Mouse (Mus musculus) heart, adult 2 months (tissue): ENCODE data around the gene 1700001P01Rik. TPM values are rescaled to one million over a fixed set of nuclear protein-coding genes. Genes with fewer than 3 reads are reported as not detected.

Experiments
- DNase-seq, 2 experiments: peaks; one replicate each; pipeline ENCODE4 v3.0.0; 2021
- H3K27ac ChIP-seq: fragments of 200-600 bp; 2 replicates; pipeline ENCODE4 v1.8.1; 2022
- H3K27me3 ChIP-seq: fragments of 200-500 bp; 2 replicates; pipeline ENCODE4 v1.6.1; 2012; ENCODE audit warnings: mild to moderate bottlenecking, low read length, inconsistent platforms, mixed read lengths; ENCODE audit not compliant: control insufficient read depth, insufficient read depth
- H3K36me3 ChIP-seq: fragments of 200-500 bp; 2 replicates; pipeline ENCODE4 v1.6.1; 2012; ENCODE audit warnings: low read length, inconsistent platforms; ENCODE audit not compliant: control insufficient read depth, insufficient read depth
- H3K4me1 ChIP-seq: fragments of 200-500 bp; 2 replicates; pipeline ENCODE4 v1.6.1; 2011; ENCODE audit warnings: low read length; ENCODE audit not compliant: control insufficient read depth, insufficient read depth
- H3K4me3 ChIP-seq: fragments of 200-600 bp; 2 replicates; pipeline ENCODE4 v1.8.1; 2022
- H3K79me2 ChIP-seq: fragments of 200-500 bp; replicated peaks from 2 replicates; pipeline ENCODE4 v1.6.1; 2012; ENCODE audit warnings: mild to moderate bottlenecking, inconsistent platforms, low read length, moderate library complexity, mixed read lengths; ENCODE audit not compliant: control insufficient read depth, insufficient read depth
- H3K9ac ChIP-seq: fragments of 200-500 bp; 2 replicates; pipeline ENCODE4 v1.6.1; 2012; ENCODE audit warnings: low read depth, mild to moderate bottlenecking, control low read depth, inconsistent platforms, low read length, mixed read lengths
- CTCF ChIP-seq: fragments of 200-600 bp; IDR thresholded peaks from 2 replicates; pipeline ENCODE4 v1.8.1; 2022; ENCODE audit warnings: antibody characterized with exemption, mild to moderate bottlenecking, moderate library complexity
- EP300 ChIP-seq: fragments of 200-500 bp; IDR thresholded peaks from 2 replicates; pipeline ENCODE4 v1.6.1; 2011; ENCODE audit warnings: low read depth, low read length, control low read depth; ENCODE audit not compliant: insufficient read depth
- POLR2A ChIP-seq: fragments of 200-500 bp; IDR thresholded peaks from 2 replicates; pipeline ENCODE4 v1.6.1; 2011; ENCODE audit warnings: mild to moderate bottlenecking, low read depth, low read length, control low read depth; ENCODE audit not compliant: insufficient read depth
- WGBS: fragments of 180-500 bp; shearing (Covaris S2); methylation state at CpG from one replicate; pipeline ENCODE4 v1.1.7; 2018; 5-methylcytosine and 5-hydroxymethylcytosine counted together
- intact Hi-C: fragments of 180-260 bp; cut with DNase I; formaldehyde crosslinking; loops from one replicate; pipeline ENCODE4 v1.15.1; 2025
- polyA plus RNA-seq: library from polyadenylated mRNA; depleted of rRNA; stranded (reverse); fragments of >200 nt; gene quantifications from 2 replicates; pipeline ENCODE4 v1.2.3, GENCODE M21; 2012
- total RNA-seq, 2 experiments: library from RNA; stranded (reverse); gene quantifications; 2 replicates each; pipeline ENCODE4 v1.2.3; 2021

1700001P01Rik gene
- total and polyA plus RNA-seq, 3 experiments = 0.20 TPM; not detected in 2

GRCm38 (mm10) chr11:97745331-97745721, 30.4 kb downstream of the 1700001P01Rik start:
- TF ChIP-seq POLR2A (no peak), EP300 (no peak), CTCF (no peak)
- Histone ChIP-seq H3K27me3 (no peaks in the 10 kb centered on the region), H3K9ac (no peak overlapping the region), H3K79me2 (peaks cover 3% of the 10 kb centered on the region; the same call in 1 of the 2 replicates), H3K27ac (peak overlapping the region; percentile 4; the same call in 1 of the 2 replicates), H3K36me3 (no peaks in the 10 kb centered on the region), H3K4me1 (peaks cover 2% of the 10 kb centered on the region), H3K4me3 (peak overlapping the region; percentile 82)
- intact Hi-C loops = loop anchor here (1.0 to 5.0 kb wide), 3 partner anchors 21 to 137 kb away; partner anchors contain the start of genes Cwc25, Fbxo47 and Psmb3
- 8% methylated on average over 13 of the region's 13 CpGs for WGBS
- DNase-seq = no peak

DNA sequence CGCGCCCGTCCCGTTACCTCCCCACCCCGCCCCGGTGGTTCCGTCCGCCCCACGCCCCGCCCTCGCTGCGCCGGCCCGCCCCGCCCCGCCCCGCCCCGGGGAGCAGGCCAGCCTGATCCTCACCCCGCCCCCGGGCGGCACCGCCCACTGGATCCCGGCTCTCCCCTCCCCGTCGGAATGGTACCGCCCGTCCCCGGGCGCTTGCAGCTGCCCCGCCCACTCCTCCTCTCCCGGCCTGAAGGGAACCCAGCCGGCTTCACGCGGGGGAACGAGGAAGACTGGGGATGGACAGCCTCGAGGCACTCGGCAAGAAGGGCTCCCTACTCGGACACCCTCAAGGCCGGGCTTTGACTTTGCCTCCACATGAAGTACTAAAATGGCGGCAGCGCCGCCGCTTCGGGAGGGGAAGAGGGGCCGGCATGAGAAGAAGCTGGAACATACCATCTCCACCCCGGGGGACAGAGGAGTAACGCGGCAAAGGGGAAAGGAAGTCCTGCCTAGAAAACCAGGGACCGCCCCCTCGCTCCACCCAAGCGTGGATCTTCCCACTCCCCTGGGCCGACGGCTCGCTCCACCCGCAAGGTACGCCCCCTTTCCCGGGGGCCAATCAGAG, 30.9 kb downstream of the 1700001P01Rik start:
- TF ChIP-seq EP300 (peak; percentile 77; the same call in 1 of the 2 replicates), CTCF (no peak), POLR2A (peak; percentile 18; the same call in 1 of the 2 replicates)
- H3K27me3 ChIP-seq = no peaks in the 10 kb centered on the region
- no peaks in the 10 kb centered on the region for H3K36me3 ChIP-seq
- peaks cover 6% of the 10 kb centered on the region for H3K4me1 ChIP-seq
- H3K9ac ChIP-seq = peak overlapping the region; percentile 90
- H3K4me3 ChIP-seq = peak overlapping the region; percentile 97
- H3K79me2 ChIP-seq = peaks cover 3% of the 10 kb centered on the region; the same call in 1 of the 2 replicates
- intact Hi-C loops = loop anchor here (1.0 to 5.0 kb wide), 3 partner anchors 21 to 137 kb away; partner anchors contain the start of genes Cwc25, Fbxo47 and Psmb3
- WGBS = 2% methylated on average over 54 of the region's 57 CpGs
- DNase-seq = peak; percentile 98 to 99
- peak overlapping the region; percentile 95 for H3K27ac ChIP-seq

GRCm38 (mm10) chr11:97744063-97744717, 31.5 kb downstream of the 1700001P01Rik start, which contains the start of gene Pip4k2b:
TSS of gene Pip4k2b (minus strand) at chr11:97744704.
- Histone ChIP-seq H3K36me3 (no peaks in the 10 kb centered on the region), H3K9ac (peak within 1 kb of the TSS; percentile 90), H3K27ac (peak within 1 kb of the TSS; percentile 95), H3K27me3 (no peaks in the 10 kb centered on the region), H3K79me2 (peaks cover 3% of the 10 kb centered on the region; the same call in 1 of the 2 replicates), H3K4me1 (peaks cover 6% of the 10 kb centered on the region), H3K4me3 (peak within 1 kb of the TSS; percentile 97)
- under 1% methylated on average over 62 of the region's 63 CpGs for WGBS
- intact Hi-C loops = loop anchor here (2.0 kb wide), 1 partner anchor 41 kb away; the partner anchor contains the start of gene Psmb3
- no peak for TF ChIP-seq POLR2A
- TF ChIP-seq EP300 = no peak
- no peak for TF ChIP-seq CTCF
- DNase-seq = no peak

- H3K4me1 ChIP-seq = peaks cover 6% of the 10 kb centered on the region
- H3K9ac ChIP-seq = peak overlapping the region; percentile 31
- peaks cover 3% of the 10 kb centered on the region; the same call in 1 of the 2 replicates for H3K79me2 ChIP-seq
- TF ChIP-seq CTCF = no peak
- no peak for TF ChIP-seq POLR2A
- TF ChIP-seq EP300 = no peak
- intact Hi-C loops = no loop called here
- peak overlapping the region; percentile 91 for H3K27ac ChIP-seq
- H3K4me3 ChIP-seq = peak overlapping the region; percentile 97
- no peaks in the 10 kb centered on the region for H3K36me3 ChIP-seq
- no peak for DNase-seq
- 14% methylated on average over 9 of the region's 9 CpGs for WGBS
- H3K27me3 ChIP-seq = no peaks in the 10 kb centered on the region
These were observed 32.3 kb downstream of the 1700001P01Rik start for GRCm38 (mm10) chr11:97743423-97743822.

GRCm38 (mm10) chr11:97742591-97742990, 33.1 kb downstream of the 1700001P01Rik start:
- Histone ChIP-seq H3K4me3 (no peak overlapping the region), H3K79me2 (peaks cover 3% of the 10 kb centered on the region; the same call in 1 of the 2 replicates), H3K27ac (no peak overlapping the region), H3K4me1 (peaks cover 6% of the 10 kb centered on the region), H3K9ac (no peak overlapping the region), H3K36me3 (no peaks in the 10 kb centered on the region), H3K27me3 (no peaks in the 10 kb centered on the region)
- no peak for DNase-seq
- 83% methylated on average over 9 of the region's 9 CpGs for WGBS
- intact Hi-C loops = no loop called here
- no peak for TF ChIP-seq POLR2A
- TF ChIP-seq EP300 = no peak
- TF ChIP-seq CTCF = no peak
